Mouse (Mus musculus) lung, postnatal 0 days (tissue): ENCODE results near the gene Fkbp2. TPM values are rescaled to one million over a fixed set of nuclear protein-coding genes. Genes with fewer than 3 reads are reported as not detected.

Source experiments
- ATAC-seq: fragments of 200-750 bp; cut with Nextera tagmentation; 2 replicates; pipeline ENCODE4 v1.8.0; 2017; ENCODE audit warnings: moderate library complexity
- DNase-seq: peaks from one replicate; pipeline ENCODE4 v3.0.0-alpha.2; 2016; ENCODE audit warnings: low spot score
- H3K27ac ChIP-seq: fragments of 300-500 bp; sonication (generic); 2 replicates; pipeline ENCODE4 v1.5.1; 2014; ENCODE audit warnings: antibody characterized with exemption, mild to moderate bottlenecking, low read length, mixed read lengths
- H3K27me3 ChIP-seq: fragments of 300-500 bp; sonication (generic); replicated peaks from 2 replicates; pipeline ENCODE4 v1.6.1; 2014; ENCODE audit warnings: low read length, mixed read lengths; ENCODE audit not compliant: insufficient read depth
- H3K36me3 ChIP-seq: fragments of 300-500 bp; sonication (generic); 2 replicates; pipeline ENCODE4 v1.6.1; 2014; ENCODE audit warnings: low read length, mixed read lengths; ENCODE audit not compliant: insufficient read depth
- H3K4me1 ChIP-seq: fragments of 300-500 bp; sonication (generic); 2 replicates; pipeline ENCODE4 v1.6.1; 2014; ENCODE audit warnings: antibody characterized with exemption, low read depth, low read length, mixed read lengths; ENCODE audit not compliant: insufficient read depth
- H3K4me2 ChIP-seq: fragments of 300-500 bp; sonication (generic); replicated peaks from 2 replicates; pipeline ENCODE4 v1.6.1; 2014; ENCODE audit warnings: low read depth, mild to moderate bottlenecking, low read length, moderate library complexity, mixed read lengths
- H3K4me3 ChIP-seq: fragments of 300-500 bp; sonication (generic); 2 replicates; pipeline ENCODE4 v1.5.1; 2014; ENCODE audit warnings: low read depth, low read length
- H3K9ac ChIP-seq: fragments of 300-500 bp; sonication (generic); replicated peaks from 2 replicates; pipeline ENCODE4 v1.6.1; 2014; ENCODE audit warnings: low read depth, mild to moderate bottlenecking
- H3K9me3 ChIP-seq: fragments of 300-500 bp; sonication (generic); 2 replicates; pipeline ENCODE4 v1.6.1; 2016; ENCODE audit warnings: low read length, mixed read lengths
- CTCF ChIP-seq: IDR thresholded peaks from 2 replicates; pipeline ENCODE4 v1.5.1; 2016; ENCODE audit warnings: antibody characterized with exemption, mild to moderate bottlenecking
- EP300 ChIP-seq: IDR thresholded peaks from 2 replicates; pipeline ENCODE4 v1.6.1; 2016; ENCODE audit warnings: antibody characterized with exemption, mild to moderate bottlenecking, control low read depth
- WGBS: fragments of 180-500 bp; shearing (Covaris S2); extraction: QIAGEN DNeasy Blood & Tissue Kit; methylation state at CpG from one replicate; pipeline ENCODE4 v1.1.7; 2014; 5-methylcytosine and 5-hydroxymethylcytosine counted together
- polyA plus RNA-seq: library from polyadenylated mRNA; unstranded; fragments of >200 nt; fragmentation: Nextera tagmentation; extraction: Ambion mirVana; gene quantifications from 2 replicates; pipeline ENCODE4 v1.2.1, GENCODE M21; 2015

Gene Fkbp2
- polyA plus RNA-seq, 1 experiment from 2014 or later: 107 TPM

DNA sequence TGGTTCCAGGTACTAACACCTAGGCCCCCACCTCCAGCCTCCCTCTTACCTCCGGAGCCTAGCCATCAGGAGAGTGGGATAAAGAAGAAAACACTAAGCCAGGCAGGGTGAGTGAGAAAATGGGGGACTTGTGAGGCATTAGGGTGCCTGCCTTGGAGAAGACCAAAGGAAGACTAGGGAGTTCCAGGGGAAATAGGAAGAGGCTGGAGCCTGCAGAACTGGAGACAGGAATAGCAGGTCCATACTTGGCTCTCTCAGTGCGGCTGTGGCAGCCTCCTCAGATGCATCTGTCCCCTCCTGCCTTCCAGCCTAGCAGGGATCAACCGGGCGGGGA, 47.2 kb downstream of the Fkbp2 start:
- no peak overlapping the region for H3K4me3 ChIP-seq
- no peak overlapping the region for H3K4me2 ChIP-seq
- DNase-seq (no peak), ATAC-seq (no peak)
- H3K9me3 ChIP-seq: no peaks in the 10 kb centered on the region
- no peak for TF ChIP-seq EP300
- TF ChIP-seq CTCF: no peak
- WGBS: 34% methylated on average over 4 of the region's 4 CpGs
- H3K27me3 ChIP-seq: peaks cover 49% of the 10 kb centered on the region
- H3K36me3 ChIP-seq: no peaks in the 10 kb centered on the region
- peaks cover 5% of the 10 kb centered on the region; the same call in 1 of the 2 replicates for H3K4me1 ChIP-seq
- no peak overlapping the region for H3K27ac ChIP-seq
- no peak overlapping the region for H3K9ac ChIP-seq

- peaks cover 60% of the 10 kb centered on the region for H3K27me3 ChIP-seq
- WGBS: 61% methylated on average over 1 of the region's 1 CpGs
- TF ChIP-seq EP300 (no peak), CTCF (no peak)
Observed at GRCm38 (mm10) chr19:6932018-6932417, 48.3 kb downstream of the Fkbp2 start.

GRCm38 (mm10) chr19:6931002-6931401, 49.3 kb downstream of the Fkbp2 start:
- ATAC-seq: no peak
- TF ChIP-seq EP300: no peak
- TF ChIP-seq CTCF: no peak
- peaks cover 69% of the 10 kb centered on the region for H3K27me3 ChIP-seq

More at GRCm38 (mm10) chr19:6932018-6932417, 48.3 kb downstream of the Fkbp2 start:
- Histone ChIP-seq H3K9ac (no peak overlapping the region), H3K4me2 (no peak overlapping the region), H3K27ac (no peak overlapping the region), H3K4me3 (no peak overlapping the region), H3K4me1 (peaks cover 6% of the 10 kb centered on the region; the same call in 1 of the 2 replicates), H3K36me3 (no peaks in the 10 kb centered on the region), H3K9me3 (no peaks in the 10 kb centered on the region)
- ATAC-seq (no peak), DNase-seq (no peak)

DNA sequence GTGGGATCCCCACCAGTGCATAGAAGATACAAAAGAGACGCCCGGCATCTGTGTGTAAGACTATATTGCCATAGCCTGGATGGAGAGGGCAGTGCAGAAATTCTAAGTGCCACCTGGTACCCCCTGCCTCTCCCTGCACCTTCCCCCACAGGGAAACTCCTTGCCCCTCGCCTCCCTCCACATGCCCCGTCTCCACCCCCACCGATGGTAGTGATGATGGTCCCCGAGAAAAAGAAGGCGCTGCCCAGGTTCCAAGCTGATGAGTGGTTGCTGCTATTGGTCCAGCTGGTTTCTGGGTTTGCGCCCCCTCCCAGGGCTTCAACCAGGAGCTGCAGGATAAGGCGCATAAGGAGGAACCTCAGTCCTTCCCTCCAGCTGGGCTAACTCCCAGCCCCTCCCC, 52.2 kb downstream of the Fkbp2 start:
- H3K9me3 ChIP-seq: no peaks in the 10 kb centered on the region
- no peak overlapping the region for H3K4me2 ChIP-seq
- H3K9ac ChIP-seq: no peak overlapping the region
- peaks cover 51% of the 10 kb centered on the region for H3K27me3 ChIP-seq
- H3K4me3 ChIP-seq: no peak overlapping the region
- WGBS: 22% methylated on average over 7 of the region's 9 CpGs
- ATAC-seq (no peak), DNase-seq (no peak)
- TF ChIP-seq CTCF: no peak
- TF ChIP-seq EP300: no peak
- peaks cover 9% of the 10 kb centered on the region; the same call in 1 of the 2 replicates for H3K4me1 ChIP-seq
- no peak overlapping the region for H3K27ac ChIP-seq
- no peaks in the 10 kb centered on the region for H3K36me3 ChIP-seq

More at GRCm38 (mm10) chr19:6931002-6931401, 49.3 kb downstream of the Fkbp2 start:
- Histone ChIP-seq H3K9me3 (no peaks in the 10 kb centered on the region), H3K36me3 (no peaks in the 10 kb centered on the region), H3K27ac (no peak overlapping the region), H3K9ac (no peak overlapping the region), H3K4me3 (no peak overlapping the region), H3K4me1 (peaks cover 10% of the 10 kb centered on the region; the same call in 1 of the 2 replicates), H3K4me2 (no peak overlapping the region)
- 0% methylated on average over 2 of the region's 2 CpGs for whole genome bisulfite sequencing
- no peak for DNase-seq

Other genes with a start within 250 kb of the Fkbp2 start
- gene Rps6ka4, start 139.9 kb downstream of the Fkbp2 start, polyA plus RNA-seq: 36.7 and 40.6 TPM in 2 replicates
- 2.9 and 6.3 TPM in 2 replicates for gene Ccdc88b, start 122.3 kb downstream of the Fkbp2 start, polyA plus RNA-seq
- 89.0 and 93.3 TPM in 2 replicates for gene Trmt112, start 70.8 kb downstream of the Fkbp2 start, polyA plus RNA-seq
- 437 and 450 TPM in 2 replicates for gene Prdx5, start 70.4 kb downstream of the Fkbp2 start, polyA plus RNA-seq
- gene Esrra, start 58.7 kb downstream of the Fkbp2 start, polyA plus RNA-seq: 9.8 and 12.8 TPM in 2 replicates
- gene Catsperz, start 55.1 kb downstream of the Fkbp2 start, polyA plus RNA-seq: 1.7 and 2.4 TPM in 2 replicates
- gene Kcnk4, start 46.0 kb downstream of the Fkbp2 start, polyA plus RNA-seq: 0.12 and 0.30 TPM in 2 replicates
- 106 TPM in 2 replicates for gene Bad, start 38.6 kb downstream of the Fkbp2 start, polyA plus RNA-seq
- 33.5 and 35.9 TPM in 2 replicates for gene Gpr137, start 38.0 kb downstream of the Fkbp2 start, polyA plus RNA-seq
- 60.5 and 62.7 TPM in 2 replicates for gene Ppp1r14b, start 5.5 kb downstream of the Fkbp2 start, polyA plus RNA-seq
- 33.6 and 40.7 TPM in 2 replicates for gene Plcb3, start 4.0 kb downstream of the Fkbp2 start, polyA plus RNA-seq
- gene Vegfb, start 7.2 kb upstream of the Fkbp2 start, polyA plus RNA-seq: 27.1 and 28.1 TPM in 2 replicates
- 32.7 and 33.2 TPM in 2 replicates for gene Dnajc4, start 12.1 kb upstream of the Fkbp2 start, polyA plus RNA-seq
- 21.0 and 24.9 TPM in 2 replicates for gene Nudt22, start 15.6 kb upstream of the Fkbp2 start, polyA plus RNA-seq
- gene Trpt1, start 15.6 kb upstream of the Fkbp2 start, polyA plus RNA-seq: 11.0 and 11.5 TPM in 2 replicates
- 15.8 and 16.0 TPM in 2 replicates for gene Fermt3, start 39.0 kb upstream of the Fkbp2 start, polyA plus RNA-seq
- gene Stip1, start 59.5 kb upstream of the Fkbp2 start, polyA plus RNA-seq: 51.8 and 58.5 TPM in 2 replicates
- gene Macrod1, start 76.3 kb upstream of the Fkbp2 start, polyA plus RNA-seq: 16.0 and 19.4 TPM in 2 replicates
- 0.17 and 0.19 TPM in 2 replicates for gene Flrt1, start 125.2 kb upstream of the Fkbp2 start, polyA plus RNA-seq
- gene Otub1, start 225.8 kb upstream of the Fkbp2 start, polyA plus RNA-seq: 107 and 119 TPM in 2 replicates
- 889 and 976 TPM in 2 replicates for gene Cox8a, start 237.1 kb upstream of the Fkbp2 start, polyA plus RNA-seq